Mouse (Mus musculus): Measurements from ENCODE around the gene Ugt1a6b. TPM values are rescaled to one million over a fixed set of nuclear protein-coding genes. Genes with fewer than 3 reads are reported as not detected.
A peak's percentile ranks its signal among the peaks of the same experiment; 100 is the strongest.
"Not testable (repeated sequence)": the region's sequence is repeated elsewhere in the genome, so short reads cannot be mapped to it uniquely, and the experiment has no call there.

Ugt1a6b gene
- polyA plus RNA-seq (2015; fragmentation: Nextera tagmentation; extraction: Ambion mirVana): 2.1 and 3.7 TPM in 2 replicates

DNA sequence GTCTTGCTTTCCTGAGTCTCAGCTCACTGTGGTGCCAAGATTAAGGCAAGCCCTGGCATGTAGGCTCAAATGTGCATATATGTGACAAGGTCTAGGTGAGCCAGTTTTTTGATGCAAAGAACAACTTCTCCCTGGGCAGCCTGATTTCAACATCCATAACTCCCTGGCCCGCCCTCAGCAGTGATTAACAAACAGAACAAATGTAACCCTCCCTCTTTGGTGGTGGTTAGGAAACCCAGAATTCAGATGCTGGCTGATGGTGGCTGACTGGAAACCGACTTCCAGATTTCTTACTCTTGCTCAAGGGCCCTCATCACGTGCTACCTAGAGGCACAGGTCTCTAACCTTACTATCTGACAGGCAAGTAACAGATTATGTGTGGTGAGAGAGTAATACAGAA is at the start of gene Ugt1a6b:
Gene Ugt1a6b, plus strand, starts transcription at position 234 of the 400 bp plus-strand sequence.
- H3K9ac ChIP-seq; H3K9me3 ChIP-seq (replicated peaks); H3K4me1 ChIP-seq; H3K36me3 ChIP-seq; H3K4me3 ChIP-seq (replicated peaks); H3K4me2 ChIP-seq (replicated peaks); H3K27me3 ChIP-seq: not testable (repeated sequence)
- H3K27ac ChIP-seq (replicated peaks): peak within 1 kb of the TSS; percentile 74
- ATAC-seq (ENCODE audit: insufficient number of reproducible peaks, low FRiP score, low TSS enrichment, low read depth): 0 out of 2 replicates have a peak, but pooled peaks have one; percentile 29
- WGBS: 46% methylated on average over 3 of the region's 3 CpGs

DNA sequence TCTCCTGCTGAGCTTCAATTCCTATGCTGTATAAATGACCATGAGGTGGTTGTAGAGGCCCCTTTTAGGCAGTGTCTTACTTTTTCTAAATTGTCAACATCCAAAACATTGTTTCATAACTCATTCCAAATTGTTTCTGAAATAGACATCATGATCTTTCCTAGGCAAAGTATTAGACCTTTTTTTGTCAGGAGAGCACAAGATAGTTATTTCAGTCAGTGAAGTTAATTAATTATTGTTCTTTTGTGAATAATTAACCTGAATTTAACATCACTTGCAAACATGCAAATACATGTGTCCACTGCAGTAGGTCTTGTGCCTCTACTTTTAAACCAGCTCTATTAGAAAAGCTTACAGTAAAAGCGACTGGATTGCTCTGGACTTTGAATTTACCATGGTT is 48.0 kb upstream of the Ugt1a6b start, which contains the start of gene Ugt1a10:
Gene Ugt1a10, plus strand, starts transcription at position 301 of the 400 bp plus-strand sequence.
- no peaks in the 10 kb centered on the region for H3K9me3 ChIP-seq (replicated peaks)
- no peaks in the 10 kb centered on the region for H3K27me3 ChIP-seq
- no peak within 1 kb of the TSS for H3K4me3 ChIP-seq (replicated peaks)
- no peak within 1 kb of the TSS for H3K9ac ChIP-seq
- ATAC-seq (ENCODE audit: insufficient number of reproducible peaks, low FRiP score, low TSS enrichment, low read depth): no peak
- no peaks in the 10 kb centered on the region for H3K36me3 ChIP-seq
- no peak within 1 kb of the TSS for H3K27ac ChIP-seq (replicated peaks)
- no peaks in the 10 kb centered on the region for H3K4me1 ChIP-seq
- no peak within 1 kb of the TSS for H3K4me2 ChIP-seq (replicated peaks)
- 69% methylated on average over 1 of the region's 1 CpGs for WGBS

DNA sequence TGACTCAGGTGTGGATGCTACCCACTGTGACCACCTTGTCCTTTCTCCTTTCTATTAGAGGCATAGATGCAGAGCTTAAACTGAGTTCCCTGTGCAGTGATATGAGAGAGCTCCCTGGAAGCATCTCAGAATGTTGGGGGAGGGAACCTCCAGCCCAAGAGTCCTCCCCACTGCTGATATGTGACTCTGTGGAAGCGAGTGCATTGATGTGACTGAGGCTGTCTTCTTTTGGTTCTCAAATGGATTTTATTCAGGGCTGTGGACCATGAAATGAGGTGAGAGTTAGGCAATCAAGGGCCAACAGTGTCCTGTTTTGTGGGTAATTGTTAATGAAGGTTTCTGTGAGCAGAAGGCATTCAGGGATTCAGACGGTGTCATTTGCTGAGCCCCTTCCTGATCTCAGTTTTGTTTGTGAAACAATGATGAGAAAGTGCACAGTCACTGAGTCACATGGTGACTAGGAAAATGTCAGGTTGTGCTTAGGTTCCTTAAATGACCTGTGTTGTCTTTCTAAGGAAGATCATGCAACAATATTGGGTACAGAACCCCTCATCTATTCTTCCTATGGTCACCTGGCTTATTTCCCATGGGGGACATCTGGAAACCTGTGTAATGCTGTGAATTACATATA is 36.5 kb upstream of the Ugt1a6b start:
- H3K4me1 ChIP-seq; H3K36me3 ChIP-seq; ATAC-seq (ENCODE audit: insufficient number of reproducible peaks, low FRiP score, low TSS enrichment, low read depth); H3K4me2 ChIP-seq (replicated peaks); H3K9ac ChIP-seq; H3K9me3 ChIP-seq (replicated peaks); H3K4me3 ChIP-seq (replicated peaks); H3K27me3 ChIP-seq; H3K27ac ChIP-seq (replicated peaks): not testable (repeated sequence)
- WGBS: 65% methylated on average over 1 of the region's 2 CpGs

DNA sequence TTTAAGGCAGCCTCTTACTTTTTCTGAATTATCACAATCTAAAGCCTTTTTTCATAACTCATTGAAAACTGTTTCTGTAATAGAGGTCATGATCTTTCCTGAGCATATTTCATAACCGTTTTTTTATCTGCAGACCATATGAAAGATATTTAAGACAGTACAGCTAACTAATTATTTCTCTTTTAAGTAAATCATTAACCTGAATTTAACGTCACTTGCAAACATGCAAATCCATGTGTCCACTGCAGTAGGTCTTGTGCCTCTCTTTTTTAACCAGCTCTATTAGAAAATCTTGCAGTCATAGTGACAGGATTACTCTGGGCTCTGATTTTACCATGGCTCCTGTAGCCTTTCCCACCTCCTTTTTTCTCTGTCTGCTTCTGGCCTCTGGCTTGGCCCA is 32.6 kb upstream of the Ugt1a6b start, which contains the start of gene Ugt1a9:
Gene Ugt1a9, plus strand, starts transcription at position 306 of the 400 bp plus-strand sequence.
- Histone ChIP-seq H3K9ac (no peak within 1 kb of the TSS), H3K27me3 (no peaks in the 10 kb centered on the region), H3K36me3 (no peaks in the 10 kb centered on the region), H3K9me3 (replicated peaks) (no peaks in the 10 kb centered on the region), H3K4me2 (replicated peaks) (no peak within 1 kb of the TSS), H3K4me1 (no peaks in the 10 kb centered on the region), H3K27ac (replicated peaks) (no peak within 1 kb of the TSS), H3K4me3 (replicated peaks) (no peak within 1 kb of the TSS)
- 69% methylated on average over 2 of the region's 2 CpGs for WGBS
- ATAC-seq (ENCODE audit: insufficient number of reproducible peaks, low FRiP score, low TSS enrichment, low read depth): no peak

DNA sequence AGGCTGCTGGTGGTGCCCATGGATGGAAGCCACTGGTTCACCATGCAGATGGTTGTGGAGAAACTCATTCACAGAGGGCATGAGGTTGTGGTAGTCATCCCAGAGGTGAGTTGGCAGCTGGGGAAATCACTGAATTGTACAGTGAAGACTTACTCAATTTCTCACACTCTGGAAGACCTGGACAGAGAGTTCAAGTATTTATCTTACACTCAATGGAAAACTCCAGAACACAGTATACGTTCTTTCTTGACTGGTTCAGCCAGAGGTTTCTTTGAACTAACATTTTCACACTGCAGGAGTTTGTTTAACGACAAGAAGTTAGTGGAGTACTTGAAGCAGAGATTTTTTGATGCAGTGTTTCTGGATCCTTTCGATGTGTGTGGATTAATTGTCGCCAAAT is 32.1 kb upstream of the Ugt1a6b start:
- no peak overlapping the region for H3K9ac ChIP-seq
- H3K27ac ChIP-seq (replicated peaks): no peak overlapping the region
- no peak for ATAC-seq (ENCODE audit: insufficient number of reproducible peaks, low FRiP score, low TSS enrichment, low read depth)
- no peak overlapping the region for H3K4me2 ChIP-seq (replicated peaks)
- 78% methylated on average over 4 of the region's 4 CpGs for WGBS
- no peak overlapping the region for H3K4me3 ChIP-seq (replicated peaks)
- no peaks in the 10 kb centered on the region for H3K36me3 ChIP-seq
- H3K9me3 ChIP-seq (replicated peaks): no peaks in the 10 kb centered on the region
- H3K27me3 ChIP-seq: no peaks in the 10 kb centered on the region
- no peaks in the 10 kb centered on the region for H3K4me1 ChIP-seq

DNA sequence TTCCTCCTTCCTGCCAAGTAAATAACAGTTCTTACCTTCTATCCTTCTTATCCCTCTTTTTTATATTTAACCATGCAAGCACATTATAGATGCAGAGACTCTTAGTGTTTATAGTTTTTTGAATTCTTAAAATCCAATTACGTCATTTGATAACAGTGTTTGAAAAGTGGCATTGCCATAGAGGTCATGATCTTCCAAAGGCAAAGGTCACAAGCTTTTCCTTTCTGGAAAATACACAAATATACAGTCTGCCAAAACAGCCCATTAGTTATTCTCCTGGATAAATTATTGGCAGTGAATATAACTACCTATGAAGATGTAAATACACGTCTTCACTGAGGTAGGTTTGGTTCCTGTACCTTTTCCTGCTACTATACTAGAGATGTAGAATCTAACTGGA is 28.6 kb upstream of the Ugt1a6b start:
- WGBS: 81% methylated on average over 2 of the region's 2 CpGs
- Histone ChIP-seq H3K27ac (replicated peaks) (no peak overlapping the region), H3K9me3 (replicated peaks) (no peaks in the 10 kb centered on the region), H3K27me3 (no peaks in the 10 kb centered on the region), H3K4me2 (replicated peaks) (no peak overlapping the region), H3K4me1 (no peaks in the 10 kb centered on the region), H3K36me3 (no peaks in the 10 kb centered on the region), H3K4me3 (replicated peaks) (no peak overlapping the region), H3K9ac (no peak overlapping the region)
- no peak for ATAC-seq (ENCODE audit: insufficient number of reproducible peaks, low FRiP score, low TSS enrichment, low read depth)

DNA sequence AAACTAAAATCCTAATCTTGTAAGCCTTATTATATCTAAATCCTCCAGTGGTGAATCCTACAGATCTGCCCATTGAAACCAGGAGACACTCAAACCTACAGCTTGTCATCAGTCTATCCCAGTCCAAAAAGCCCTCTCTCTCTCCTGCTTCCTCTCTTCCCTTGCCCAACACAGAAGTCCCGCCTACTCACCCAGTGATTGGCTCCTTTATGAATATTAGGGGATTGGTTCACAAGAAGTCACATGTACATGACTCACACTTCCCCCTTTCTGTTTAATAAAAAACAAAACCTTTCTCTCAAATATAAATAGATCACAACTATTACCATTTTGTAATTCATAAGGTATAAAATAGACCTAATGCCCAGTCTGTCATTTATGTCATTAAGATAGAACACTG is 25.9 kb upstream of the Ugt1a6b start:
- Histone ChIP-seq H3K9ac (no peak overlapping the region), H3K27ac (replicated peaks) (no peak overlapping the region), H3K9me3 (replicated peaks) (no peaks in the 10 kb centered on the region), H3K36me3 (no peaks in the 10 kb centered on the region), H3K4me2 (replicated peaks) (no peak overlapping the region), H3K4me1 (no peaks in the 10 kb centered on the region), H3K27me3 (no peaks in the 10 kb centered on the region), H3K4me3 (replicated peaks) (no peak overlapping the region)
- ATAC-seq (ENCODE audit: insufficient number of reproducible peaks, low FRiP score, low TSS enrichment, low read depth): no peak
- 86% methylated on average over 1 of the region's 1 CpGs for WGBS

DNA sequence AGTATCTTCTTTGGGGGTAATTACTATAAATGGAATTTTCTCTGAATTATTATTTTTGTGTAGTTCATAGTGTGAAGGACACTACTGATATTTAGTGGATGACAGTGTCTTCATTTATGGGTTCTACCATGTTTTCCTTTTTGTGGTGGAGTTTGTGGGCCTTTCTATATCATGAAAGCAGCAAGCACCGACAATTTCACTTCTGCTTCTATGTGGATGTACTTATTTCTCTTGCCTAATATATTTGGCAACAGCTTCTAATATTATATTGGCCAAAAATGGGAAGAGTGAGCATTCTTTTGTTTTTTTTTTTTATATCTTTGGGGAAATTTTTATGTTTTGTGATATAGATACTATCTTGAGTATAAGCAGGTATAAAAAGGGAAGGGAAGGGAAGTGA is 21.4 kb upstream of the Ugt1a6b start:
- no peak overlapping the region for H3K9ac ChIP-seq
- no peaks in the 10 kb centered on the region for H3K9me3 ChIP-seq (replicated peaks)
- no peaks in the 10 kb centered on the region for H3K36me3 ChIP-seq
- H3K4me1 ChIP-seq: no peaks in the 10 kb centered on the region
- no peaks in the 10 kb centered on the region for H3K27me3 ChIP-seq
- H3K4me2 ChIP-seq (replicated peaks): no peak overlapping the region
- no peak overlapping the region for H3K4me3 ChIP-seq (replicated peaks)
- ATAC-seq (ENCODE audit: insufficient number of reproducible peaks, low FRiP score, low TSS enrichment, low read depth): no peak
- WGBS: 84% methylated on average over 1 of the region's 1 CpGs
- H3K27ac ChIP-seq (replicated peaks): no peak overlapping the region

DNA sequence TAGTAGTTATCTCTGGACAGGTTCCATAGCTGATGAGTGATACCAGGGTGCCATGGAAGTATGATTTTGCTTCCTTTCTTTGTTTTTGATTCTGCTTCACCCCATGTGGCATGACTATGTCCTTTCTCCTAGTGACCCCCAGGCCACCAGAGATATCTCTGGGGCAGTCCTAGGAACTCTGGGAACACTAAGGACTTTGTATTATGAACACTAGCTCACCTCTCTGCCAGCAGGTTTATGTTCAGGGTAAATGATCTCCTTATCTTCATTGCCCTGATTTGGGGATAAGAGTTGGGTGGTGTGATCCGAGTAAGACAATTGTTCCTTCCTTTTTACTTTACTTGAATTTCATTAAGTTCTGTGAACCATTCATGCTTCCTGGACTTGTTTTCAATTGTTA is 16.9 kb upstream of the Ugt1a6b start:
- 73% methylated on average over 1 of the region's 1 CpGs for WGBS
- no peak overlapping the region for H3K4me3 ChIP-seq (replicated peaks)
- no peaks in the 10 kb centered on the region for H3K4me1 ChIP-seq
- no peak for ATAC-seq (ENCODE audit: insufficient number of reproducible peaks, low FRiP score, low TSS enrichment, low read depth)
- no peak overlapping the region for H3K9ac ChIP-seq
- H3K36me3 ChIP-seq: no peaks in the 10 kb centered on the region
- H3K27ac ChIP-seq (replicated peaks): no peak overlapping the region
- no peaks in the 10 kb centered on the region for H3K9me3 ChIP-seq (replicated peaks)
- H3K27me3 ChIP-seq: no peaks in the 10 kb centered on the region
- no peak overlapping the region for H3K4me2 ChIP-seq (replicated peaks)

DNA sequence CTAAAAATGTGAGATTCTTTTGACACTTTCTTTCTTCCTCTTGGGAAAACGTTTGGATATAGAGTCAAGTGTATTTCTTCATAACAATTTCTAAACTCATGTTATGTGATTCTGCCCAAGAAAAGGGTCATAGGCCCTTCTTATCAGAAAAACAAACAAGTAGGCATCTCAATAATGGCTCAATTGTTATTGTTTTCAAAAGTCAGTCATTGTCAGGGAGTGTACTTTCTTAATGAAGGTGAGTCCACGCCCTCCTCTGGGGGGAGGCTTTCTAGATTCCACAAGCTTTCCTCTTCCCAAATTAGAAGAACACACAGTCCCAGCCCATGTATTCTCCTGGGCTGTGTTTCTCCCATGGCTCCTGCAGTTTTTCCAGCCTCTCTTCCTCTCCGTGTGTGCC is 15.5 kb upstream of the Ugt1a6b start, which contains the start of gene Ugt1a8:
Gene Ugt1a8, plus strand, starts transcription at position 301 of the 400 bp plus-strand sequence.
- Histone ChIP-seq H3K4me1 (no peaks in the 10 kb centered on the region), H3K9me3 (replicated peaks) (no peaks in the 10 kb centered on the region), H3K36me3 (no peaks in the 10 kb centered on the region), H3K27ac (replicated peaks) (no peak within 1 kb of the TSS), H3K9ac (no peak within 1 kb of the TSS), H3K4me2 (replicated peaks) (no peak within 1 kb of the TSS), H3K27me3 (no peaks in the 10 kb centered on the region), H3K4me3 (replicated peaks) (no peak within 1 kb of the TSS)
- no peak for ATAC-seq (ENCODE audit: insufficient number of reproducible peaks, low FRiP score, low TSS enrichment, low read depth)
- 77% methylated on average over 3 of the region's 3 CpGs for WGBS

DNA sequence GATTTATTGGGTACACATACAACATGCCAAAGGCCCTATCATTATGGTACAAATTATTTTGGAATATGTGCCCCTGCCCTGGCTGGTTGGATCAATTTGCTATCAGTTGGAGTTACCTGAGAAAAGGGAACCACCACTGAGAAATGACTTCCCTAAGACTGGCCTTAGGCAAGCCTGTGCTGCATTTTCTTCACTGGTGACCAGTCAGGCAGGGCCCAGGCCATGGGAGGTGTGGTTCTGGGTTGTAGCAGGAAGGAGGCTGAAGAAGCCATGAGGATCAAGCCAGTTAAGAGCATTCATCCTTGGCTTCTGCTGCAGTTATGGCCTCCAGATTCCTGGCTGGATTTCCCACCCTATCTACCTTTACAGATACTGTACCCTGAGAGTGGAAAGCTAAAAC is 10.7 kb upstream of the Ugt1a6b start:
- H3K36me3 ChIP-seq: no peaks in the 10 kb centered on the region
- no peak overlapping the region for H3K4me2 ChIP-seq (replicated peaks)
- peaks cover 7% of the 10 kb centered on the region for H3K4me1 ChIP-seq
- H3K9me3 ChIP-seq (replicated peaks): no peaks in the 10 kb centered on the region
- H3K4me3 ChIP-seq (replicated peaks): no peak overlapping the region
- no peak for ATAC-seq (ENCODE audit: insufficient number of reproducible peaks, low FRiP score, low TSS enrichment, low read depth)
- no peaks in the 10 kb centered on the region for H3K27me3 ChIP-seq
- H3K9ac ChIP-seq: no peak overlapping the region
- no peak overlapping the region for H3K27ac ChIP-seq (replicated peaks)

DNA sequence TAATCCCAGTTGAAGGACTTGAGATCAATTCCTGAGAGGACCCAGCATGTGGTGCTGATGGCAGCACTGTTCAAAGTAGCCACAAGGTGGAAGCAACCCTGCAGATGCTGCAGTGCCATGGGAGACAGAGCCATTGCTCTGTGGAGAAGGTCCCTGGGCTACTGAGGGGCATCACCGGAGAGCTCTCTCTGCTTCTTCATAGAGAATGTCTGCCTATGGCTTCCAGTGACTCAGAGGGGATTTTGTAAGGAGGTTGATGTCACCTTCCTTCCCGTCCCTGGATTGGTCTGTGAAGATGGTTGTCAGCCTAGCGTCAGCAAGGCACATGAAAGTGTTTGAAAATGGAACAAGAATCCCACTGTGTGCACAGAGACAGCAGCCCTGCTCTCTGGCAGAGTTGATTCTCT is 8.8 kb upstream of the Ugt1a6b start:
- not testable (repeated sequence) for H3K36me3 ChIP-seq; H3K27me3 ChIP-seq; H3K4me2 ChIP-seq (replicated peaks); H3K9me3 ChIP-seq (replicated peaks); ATAC-seq (ENCODE audit: insufficient number of reproducible peaks, low FRiP score, low TSS enrichment, low read depth); H3K4me3 ChIP-seq (replicated peaks); H3K4me1 ChIP-seq; H3K9ac ChIP-seq
- 0 out of 2 replicates have a peak overlapping the region, but pooled peaks have one; percentile 61 for H3K27ac ChIP-seq (replicated peaks)
- WGBS: 78% methylated on average over 3 of the region's 3 CpGs
